Mouse (Mus musculus) liver, adult (tissue): Measurements from ENCODE around the gene Vps18.

Source experiments
- GATA4 ChIP-seq: IDR thresholded peaks from 2 replicates; pipeline ENCODE4 v1.6.1; 2014; ENCODE audit warnings: mild to moderate bottlenecking, low read length; ENCODE audit not compliant: insufficient replicate concordance

The Vps18 gene

GRCm38 (mm10) chr2:119288270-119288882 lies at the start of gene Vps18:
Gene Vps18, plus strand, starts transcription at chr2:119288740.
- peak; percentile 86; the same call in 1 of the 2 replicates for TF ChIP-seq GATA4

DNA sequence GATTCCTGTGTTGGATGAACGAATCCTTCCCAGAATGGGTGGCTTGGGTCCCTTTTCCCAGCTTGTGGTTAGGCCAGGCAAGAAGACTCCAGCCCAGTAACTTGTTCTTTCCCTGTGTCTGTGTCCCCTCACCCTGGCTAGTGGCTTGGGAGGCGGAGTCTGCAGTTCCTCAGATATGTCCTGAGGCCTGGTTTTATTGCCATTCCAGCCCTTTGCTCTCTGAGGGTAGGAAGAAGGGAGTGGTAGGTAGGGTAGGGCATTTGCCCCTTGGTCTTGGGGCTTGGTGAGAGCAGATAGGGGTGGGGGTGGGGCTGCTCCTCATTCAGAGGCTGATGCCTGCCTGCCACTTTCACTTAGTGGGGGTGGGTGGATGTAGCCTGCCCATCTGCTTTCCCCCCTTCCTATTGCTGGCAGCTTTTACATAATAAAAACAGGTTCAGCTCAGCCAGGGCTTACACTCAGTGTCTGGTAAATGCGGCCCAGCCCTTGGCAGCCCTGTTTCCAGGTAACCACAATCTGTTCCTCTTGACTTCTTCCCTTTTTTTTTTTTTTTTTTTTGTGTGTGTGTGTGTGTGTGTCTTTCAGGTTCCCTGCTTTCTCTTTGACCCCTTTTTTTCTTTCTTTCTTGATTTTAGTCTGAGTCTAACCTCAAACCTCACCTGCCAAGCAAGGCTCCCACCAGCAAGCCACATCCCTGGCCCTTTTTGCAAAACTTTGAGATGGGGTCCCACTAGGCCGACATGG lies 48.3 kb upstream of the Vps18 start:
- TF ChIP-seq GATA4 = no peak

DNA sequence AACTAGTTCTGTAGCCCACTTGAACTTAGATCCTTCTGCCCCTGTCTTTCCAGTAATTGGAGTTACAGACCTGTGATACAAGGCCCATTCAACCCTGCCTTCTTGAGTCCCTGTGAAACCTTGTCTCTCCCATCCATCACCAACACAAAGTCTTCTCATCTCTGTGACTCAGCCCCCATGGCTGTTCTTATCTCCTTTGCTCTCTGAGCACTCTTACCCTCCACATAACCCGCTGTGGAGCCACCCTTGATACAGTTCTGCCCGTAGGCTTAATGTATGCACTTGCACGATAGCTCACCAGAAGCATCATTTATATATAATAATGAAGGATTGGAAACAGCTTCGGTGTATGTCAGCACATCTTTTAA lies 47.7 kb upstream of the Vps18 start:
- no peak for TF ChIP-seq GATA4

DNA sequence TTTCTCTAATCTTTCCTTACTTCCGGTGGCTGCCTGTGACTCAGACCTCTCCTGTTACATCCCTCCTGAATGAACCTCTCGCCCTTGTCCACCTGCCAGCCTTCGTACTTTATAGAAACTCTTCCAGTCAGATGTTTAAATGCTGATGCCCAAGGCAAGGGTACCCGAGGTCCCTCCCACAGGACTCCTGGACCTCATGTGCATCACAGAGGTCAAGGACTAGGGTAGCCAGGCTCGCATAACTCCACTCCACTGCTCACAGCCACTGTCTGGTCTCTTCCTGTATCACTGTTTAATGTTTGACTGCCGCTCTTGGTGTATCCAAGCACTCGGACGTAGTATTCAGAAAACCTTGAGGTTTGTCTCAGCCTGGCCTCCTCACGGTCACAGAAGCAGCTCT lies 46.0 kb upstream of the Vps18 start:
- TF ChIP-seq GATA4 = no peak

GRCm38 (mm10) chr2:119245246-119245645 lies 43.3 kb upstream of the Vps18 start:
- TF ChIP-seq GATA4 = no peak

DNA sequence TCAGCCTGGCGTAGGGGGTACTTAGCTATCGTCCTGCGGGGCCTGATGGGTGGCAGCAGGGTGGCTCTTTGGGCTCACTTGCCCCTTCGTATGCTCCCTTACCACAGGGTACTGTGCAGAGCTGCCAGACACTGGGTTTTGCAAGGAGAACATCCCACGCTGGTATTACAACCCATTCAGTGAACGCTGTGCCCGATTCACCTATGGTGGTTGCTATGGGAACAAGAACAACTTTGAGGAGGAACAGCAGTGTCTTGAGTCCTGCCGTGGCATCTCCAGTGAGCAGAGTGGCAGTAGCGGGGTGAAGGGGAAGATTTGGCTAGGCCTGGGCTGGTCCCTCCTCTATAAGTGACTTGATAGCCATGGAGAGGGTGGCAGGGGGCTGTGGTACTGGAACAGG lies 40.6 kb upstream of the Vps18 start:
- TF ChIP-seq GATA4 = no peak

DNA sequence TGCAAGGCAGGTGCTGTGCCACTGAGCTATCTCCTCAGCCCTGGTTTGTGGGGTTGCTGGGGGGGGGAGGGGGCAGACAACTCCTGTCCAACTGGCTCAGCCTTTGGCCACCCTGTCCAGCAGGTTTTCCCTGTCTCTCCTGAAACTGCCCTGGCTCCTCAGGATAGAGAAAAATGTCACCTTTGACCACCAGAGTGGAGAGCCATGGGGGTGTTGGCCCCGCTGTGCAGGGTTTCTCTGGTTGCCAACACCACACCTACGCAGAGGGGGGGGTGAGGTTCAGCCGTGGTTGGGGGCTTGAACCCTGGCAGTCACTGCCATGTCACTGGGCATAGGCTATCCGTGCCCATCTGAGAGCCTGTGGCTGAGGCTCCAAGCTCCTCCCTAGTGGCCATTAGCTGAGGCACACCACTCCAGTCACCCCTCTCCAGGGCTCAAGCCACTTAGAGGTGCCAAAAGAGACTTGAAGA lies 38.9 kb upstream of the Vps18 start:
- TF ChIP-seq GATA4 = no peak

DNA sequence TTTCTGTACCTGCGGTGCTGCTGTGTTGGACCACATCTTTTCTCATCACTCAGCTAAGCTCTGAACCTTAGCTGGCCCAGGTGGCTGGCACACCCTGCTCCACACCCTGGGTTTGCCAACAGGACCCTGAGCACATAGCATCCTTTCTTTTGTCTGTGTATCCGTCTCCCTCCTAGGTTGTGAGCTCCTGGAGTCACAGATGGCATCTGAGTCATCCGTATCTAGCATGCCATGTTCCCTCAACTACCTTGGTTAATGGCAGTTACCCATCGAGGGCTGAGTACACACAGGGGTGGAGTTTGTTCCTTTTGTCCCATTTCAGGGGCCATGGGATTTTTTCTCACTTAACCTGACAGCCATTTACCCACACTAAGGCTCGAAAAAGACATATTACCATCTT lies 38.2 kb upstream of the Vps18 start:
- no peak for TF ChIP-seq GATA4

GRCm38 (mm10) chr2:119250826-119251478 lies 37.6 kb upstream of the Vps18 start:
- peak; percentile 100 for TF ChIP-seq GATA4

DNA sequence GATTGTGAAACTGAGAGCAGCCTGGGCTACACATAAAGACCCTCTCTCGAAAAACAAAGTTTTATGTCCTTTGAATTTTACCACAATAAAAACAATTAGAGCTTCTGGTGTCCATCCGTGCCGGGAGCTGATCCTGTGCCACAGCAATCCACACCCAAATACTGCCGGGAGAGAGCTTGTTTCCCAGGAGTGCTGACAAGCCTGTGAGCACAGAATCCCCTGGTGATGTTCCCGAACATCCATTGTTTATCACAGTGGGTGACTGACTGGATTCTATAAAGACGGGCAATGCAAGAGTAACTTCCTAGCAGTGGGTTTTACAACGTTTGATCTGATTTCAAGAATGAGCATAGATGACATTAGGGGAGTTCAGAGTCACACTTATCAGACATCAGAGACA lies 33.6 kb upstream of the Vps18 start:
- TF ChIP-seq GATA4 = no peak

DNA sequence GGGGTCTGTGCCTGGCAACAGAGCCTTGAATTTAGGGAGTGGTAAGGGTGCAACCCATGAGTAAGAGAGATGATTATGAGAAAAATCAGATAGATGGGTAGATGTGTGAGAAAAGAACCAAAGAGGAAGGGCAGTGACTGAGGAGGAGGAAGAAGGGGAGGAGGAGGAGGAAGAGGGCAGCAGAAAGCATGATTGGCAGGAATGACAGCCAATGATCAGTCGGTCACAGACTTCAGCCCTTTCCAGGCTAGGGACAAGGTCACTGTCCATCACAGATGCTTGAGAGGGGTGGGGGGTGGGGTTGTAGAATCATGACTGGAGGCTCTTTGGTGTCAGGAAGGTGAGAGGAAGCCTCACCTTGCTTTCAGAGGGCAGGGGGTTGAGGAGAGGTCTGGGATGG lies 28.0 kb upstream of the Vps18 start:
- no peak for TF ChIP-seq GATA4

- no peak for TF ChIP-seq GATA4
These were observed 27.2 kb upstream of the Vps18 start for GRCm38 (mm10) chr2:119261326-119261725.

DNA sequence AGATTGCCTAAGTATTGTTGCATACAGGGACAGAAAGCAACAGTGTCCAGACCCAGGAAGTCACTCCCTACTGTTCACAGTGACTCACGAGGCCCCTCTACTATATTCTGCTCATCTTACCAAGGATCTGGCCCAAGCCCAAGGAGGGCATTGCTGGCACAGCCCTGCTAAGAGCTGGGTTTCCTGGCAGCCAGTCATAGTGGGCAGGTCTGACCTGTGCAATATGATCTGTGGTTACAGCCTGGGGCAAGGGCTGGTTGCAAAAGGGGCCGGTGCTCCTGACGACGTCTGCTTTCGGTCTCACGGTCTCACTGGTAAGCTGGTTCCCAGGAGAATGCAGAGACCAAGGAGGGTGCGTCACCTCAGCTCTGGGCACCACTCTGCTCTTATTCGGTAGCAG lies 25.6 kb upstream of the Vps18 start:
- no peak for TF ChIP-seq GATA4

DNA sequence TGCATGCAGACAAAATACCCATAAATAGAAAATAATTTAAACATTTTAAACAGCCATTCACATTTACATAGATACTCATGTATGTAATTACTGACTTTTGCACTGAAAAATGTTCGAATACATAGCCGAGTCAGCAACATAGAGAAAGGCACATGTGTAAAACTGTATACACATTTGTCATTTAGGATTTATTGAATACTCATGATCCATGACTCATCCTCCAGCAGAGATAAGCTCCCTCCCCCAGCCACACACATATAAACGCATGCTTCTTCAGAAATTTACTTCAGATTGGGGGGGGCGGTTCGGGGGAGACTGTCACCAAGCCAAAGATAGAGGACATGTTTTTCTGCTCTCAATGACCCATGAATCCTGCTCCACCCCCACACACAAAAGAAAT lies 24.7 kb upstream of the Vps18 start:
- no peak for TF ChIP-seq GATA4

- TF ChIP-seq GATA4 = no peak
These were observed 18.3 kb upstream of the Vps18 start for GRCm38 (mm10) chr2:119270286-119270642.

DNA sequence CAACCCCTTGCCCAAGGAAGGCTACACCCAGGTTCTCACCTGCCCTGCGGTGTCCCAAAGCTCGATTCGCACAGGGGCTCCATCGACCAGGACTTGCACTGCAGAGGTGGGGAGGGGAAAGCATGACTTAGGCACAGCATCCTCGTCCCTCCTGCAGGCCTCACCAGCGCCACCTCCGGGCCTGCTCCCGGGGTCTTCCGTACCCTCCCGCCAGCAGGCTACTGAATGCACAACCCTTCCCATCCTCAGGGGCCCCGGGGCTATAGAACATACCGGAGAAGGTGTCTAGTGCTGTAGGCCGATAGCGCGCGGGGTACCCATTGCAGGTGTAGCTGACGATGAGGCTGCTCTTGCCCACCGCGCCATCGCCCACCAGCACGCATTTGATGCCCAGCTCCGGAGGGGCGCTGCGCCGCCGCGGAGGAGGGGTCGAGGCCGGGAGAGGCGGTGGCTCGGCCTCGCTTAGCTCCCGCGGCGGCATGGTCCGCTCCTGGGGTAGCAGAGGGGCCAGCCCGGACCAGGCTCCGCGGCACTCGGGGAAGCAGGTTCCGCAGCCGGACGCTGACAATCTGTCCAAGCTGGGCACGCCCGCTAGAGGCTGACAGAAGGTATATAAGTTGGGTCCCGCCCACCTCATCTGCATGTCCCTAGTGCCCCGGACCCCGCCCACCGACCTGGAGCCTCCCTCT lies 17.8 kb upstream of the Vps18 start, which contains the start of gene Rhov:
Rhov (minus strand) TSS at position 630 of the 689 bp plus-strand sequence.
- TF ChIP-seq GATA4 = no peak
